Mouse (Mus musculus): ENCODE results near the gene Insm2. TPM values are rescaled to one million over a fixed set of nuclear protein-coding genes. Genes with fewer than 3 reads are reported as not detected.

Insm2 gene
- polyA plus RNA-seq, 1 experiment = not detected

DNA sequence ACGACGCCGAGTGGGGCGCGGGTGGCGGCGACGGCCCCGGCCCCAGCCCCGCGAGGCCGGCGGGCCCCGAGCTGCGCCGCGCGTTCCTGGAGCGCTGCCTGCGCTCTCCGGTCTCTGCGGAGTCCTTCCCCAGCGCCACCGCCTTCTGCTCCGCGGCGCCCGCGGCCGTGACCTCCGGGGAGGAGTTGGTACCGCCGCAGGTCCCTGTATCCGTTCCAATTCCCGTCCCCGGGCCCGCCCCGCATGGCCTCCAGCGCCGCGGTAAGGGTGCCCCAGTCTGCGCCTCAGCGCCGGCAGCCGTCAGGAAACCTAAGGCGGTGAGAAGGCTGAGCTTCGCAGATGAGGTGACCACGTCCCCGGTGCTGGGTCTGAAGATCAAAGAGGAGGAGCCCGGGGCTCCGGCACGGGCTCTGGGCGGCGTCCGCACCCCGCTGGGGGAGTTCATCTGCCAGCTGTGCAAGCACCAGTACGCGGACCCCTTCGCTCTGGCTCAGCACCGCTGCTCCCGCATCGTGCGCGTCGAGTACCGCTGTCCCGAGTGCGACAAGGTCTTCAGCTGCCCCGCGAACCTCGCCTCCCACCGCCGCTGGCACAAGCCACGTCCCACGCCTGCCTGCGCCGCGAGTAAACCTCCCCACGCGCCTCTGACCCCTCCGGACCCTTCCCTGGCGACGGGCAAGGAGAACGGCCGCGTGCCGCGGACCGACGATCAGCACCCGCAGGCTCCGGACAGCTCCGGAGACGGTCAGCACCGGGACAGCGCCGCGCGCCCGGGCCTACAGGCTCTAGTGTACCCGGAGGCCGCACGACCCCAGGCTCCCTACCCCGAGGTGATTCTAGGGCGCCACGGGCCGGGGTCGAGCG, 644 bp downstream of the Insm2 start:
- H3K27ac ChIP-seq (ENCODE audit: insufficient read depth, low read length) = no peak overlapping the region
- TF ChIP-seq POLR2A (IDR thresholded peaks at IDR 0.05; ENCODE audit: low read depth, low read length) (no peak), CTCF (IDR thresholded peaks at IDR 0.05; ENCODE audit: borderline replicate concordance, insufficient read depth, low read length) (no peak)
- H3K4me3 ChIP-seq (ENCODE audit: insufficient read depth, low read length) = no peak overlapping the region
- no peaks in the 10 kb centered on the region for H3K4me1 ChIP-seq (ENCODE audit: control insufficient read depth, insufficient read depth, low read length)

DNA sequence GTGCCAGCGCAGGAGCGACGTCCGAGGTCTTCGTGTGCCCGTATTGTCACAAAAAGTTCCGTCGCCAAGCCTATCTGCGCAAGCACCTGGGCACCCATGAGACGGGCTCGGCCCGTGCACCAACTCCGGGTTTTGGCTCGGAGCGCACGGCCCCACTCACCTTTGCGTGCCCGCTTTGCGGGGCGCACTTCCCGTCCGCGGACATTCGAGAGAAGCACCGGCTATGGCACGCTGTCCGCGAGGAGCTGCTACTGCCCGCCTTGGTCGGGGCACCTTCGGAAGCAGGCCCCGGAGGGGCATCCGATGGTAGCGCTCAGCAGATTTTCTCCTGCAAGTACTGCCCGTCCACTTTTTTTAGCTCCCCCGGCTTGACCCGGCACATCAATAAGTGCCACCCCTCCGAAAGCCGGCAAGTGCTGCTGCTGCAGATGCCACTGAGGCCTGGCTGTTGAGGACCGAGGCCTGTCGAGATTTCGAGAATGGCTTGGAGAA, 1.3 kb downstream of the Insm2 start:
- TF ChIP-seq CTCF (IDR thresholded peaks at IDR 0.05; ENCODE audit: borderline replicate concordance, insufficient read depth, low read length) = no peak
- TF ChIP-seq POLR2A (IDR thresholded peaks at IDR 0.05; ENCODE audit: low read depth, low read length) = no peak

DNA sequence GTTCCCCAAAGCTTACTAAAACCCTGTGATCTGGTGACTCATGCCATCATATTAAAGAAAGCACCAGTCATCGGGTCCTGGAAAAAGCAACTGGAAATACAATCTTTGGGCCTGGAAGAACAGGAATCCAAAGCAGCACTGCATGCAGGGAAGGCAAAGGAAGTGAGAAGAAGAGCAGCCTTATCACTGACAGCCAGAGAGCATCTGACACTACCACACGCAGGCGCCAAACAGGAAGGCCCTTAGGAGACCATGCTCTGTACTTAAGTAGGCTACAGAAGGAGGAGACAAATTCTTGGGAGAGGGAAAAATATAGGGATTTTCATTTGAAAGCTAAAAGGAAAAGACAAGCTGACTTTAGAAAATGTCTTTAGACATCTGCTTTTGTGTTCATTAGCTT, 5.2 kb downstream of the Insm2 start:
- Histone ChIP-seq H3K27ac (ENCODE audit: insufficient read depth, low read length) (no peak overlapping the region), H3K4me3 (ENCODE audit: insufficient read depth, low read length) (no peak overlapping the region), H3K4me1 (ENCODE audit: control insufficient read depth, insufficient read depth, low read length) (no peaks in the 10 kb centered on the region)
- TF ChIP-seq CTCF (IDR thresholded peaks at IDR 0.05; ENCODE audit: borderline replicate concordance, insufficient read depth, low read length) = no peak
- TF ChIP-seq POLR2A (IDR thresholded peaks at IDR 0.05; ENCODE audit: low read depth, low read length) = no peak

More for the DNA sequence above, 1.3 kb downstream of the Insm2 start:
- H3K4me1 ChIP-seq (ENCODE audit: control insufficient read depth, insufficient read depth, low read length) = no peaks in the 10 kb centered on the region
- H3K27ac ChIP-seq (ENCODE audit: insufficient read depth, low read length) = no peak overlapping the region
- no peak overlapping the region for H3K4me3 ChIP-seq (ENCODE audit: insufficient read depth, low read length)

DNA sequence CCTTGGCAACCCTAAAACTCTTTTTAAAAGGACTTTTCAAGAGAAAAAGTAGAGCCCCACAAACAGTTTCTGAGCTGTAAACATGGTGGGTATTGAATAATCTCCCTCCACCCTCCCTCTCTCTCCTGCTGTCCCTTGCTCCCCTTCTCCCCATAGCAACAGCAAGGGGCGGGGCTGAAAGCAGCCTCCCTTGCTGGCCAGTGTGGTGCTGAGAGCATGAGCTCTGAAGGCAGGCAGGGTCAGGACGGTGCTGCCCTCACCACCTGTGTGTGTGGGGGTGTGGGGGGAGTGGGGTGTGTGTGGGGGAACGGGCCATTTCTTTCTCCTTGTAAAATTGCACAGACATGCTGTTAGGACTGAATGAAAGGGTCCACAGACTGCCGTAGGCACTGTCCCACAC, 8.7 kb downstream of the Insm2 start:
- H3K27ac ChIP-seq (ENCODE audit: insufficient read depth, low read length) = no peak overlapping the region
- H3K4me1 ChIP-seq (ENCODE audit: control insufficient read depth, insufficient read depth, low read length) = no peaks in the 10 kb centered on the region
- no peak for TF ChIP-seq CTCF (IDR thresholded peaks at IDR 0.05; ENCODE audit: borderline replicate concordance, insufficient read depth, low read length)
- TF ChIP-seq POLR2A (IDR thresholded peaks at IDR 0.05; ENCODE audit: low read depth, low read length) = no peak
- H3K4me3 ChIP-seq (ENCODE audit: insufficient read depth, low read length) = no peak overlapping the region

DNA sequence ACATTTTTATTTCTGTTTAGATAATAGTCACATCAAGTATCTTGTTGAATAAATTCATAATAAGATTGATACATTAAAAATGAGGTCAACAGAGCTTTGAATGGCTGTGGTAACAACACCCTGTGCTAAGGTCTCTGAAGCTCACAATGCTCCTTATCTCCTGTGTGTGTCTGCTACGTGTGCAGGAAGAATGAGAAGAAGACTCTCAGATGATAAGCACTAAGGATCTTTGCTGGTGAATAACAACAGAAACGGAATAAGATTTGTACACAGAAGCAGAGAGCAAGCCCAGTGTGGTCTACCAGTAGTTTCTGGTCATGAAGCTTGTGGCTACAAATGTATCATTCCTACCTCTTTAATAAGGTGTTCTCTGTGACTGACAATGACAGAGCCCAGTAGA, 11.6 kb downstream of the Insm2 start:
- H3K27ac ChIP-seq (ENCODE audit: insufficient read depth, low read length) = no peak overlapping the region
- H3K4me3 ChIP-seq (ENCODE audit: insufficient read depth, low read length) = no peak overlapping the region
- TF ChIP-seq CTCF (IDR thresholded peaks at IDR 0.05; ENCODE audit: borderline replicate concordance, insufficient read depth, low read length) (no peak), POLR2A (IDR thresholded peaks at IDR 0.05; ENCODE audit: low read depth, low read length) (no peak)
- no peaks in the 10 kb centered on the region for H3K4me1 ChIP-seq (ENCODE audit: control insufficient read depth, insufficient read depth, low read length)

DNA sequence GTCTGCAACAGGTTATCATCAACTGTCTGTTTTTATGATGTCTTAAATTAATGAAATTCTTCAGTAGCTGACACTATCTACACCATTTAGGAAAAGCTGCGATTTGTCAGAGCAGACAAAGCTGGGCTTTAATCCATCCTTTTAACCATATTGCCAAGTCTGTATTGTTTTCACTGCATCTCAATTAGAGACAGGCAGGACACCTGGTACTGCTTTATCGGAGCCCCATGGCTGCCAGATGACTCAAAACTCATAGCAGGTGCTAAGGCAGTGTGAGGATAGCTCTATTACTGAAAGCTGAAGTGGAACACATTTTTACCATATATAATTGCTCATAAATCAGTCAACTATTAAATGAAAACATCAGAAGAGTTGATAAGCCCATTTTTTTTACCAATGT, 21.1 kb downstream of the Insm2 start:
- H3K27ac ChIP-seq (ENCODE audit: insufficient read depth, low read length) = no peak overlapping the region
- no peak overlapping the region for H3K4me3 ChIP-seq (ENCODE audit: insufficient read depth, low read length)
- no peak for TF ChIP-seq POLR2A (IDR thresholded peaks at IDR 0.05; ENCODE audit: low read depth, low read length)
- no peak for TF ChIP-seq CTCF (IDR thresholded peaks at IDR 0.05; ENCODE audit: borderline replicate concordance, insufficient read depth, low read length)
- no peaks in the 10 kb centered on the region for H3K4me1 ChIP-seq (ENCODE audit: control insufficient read depth, insufficient read depth, low read length)

DNA sequence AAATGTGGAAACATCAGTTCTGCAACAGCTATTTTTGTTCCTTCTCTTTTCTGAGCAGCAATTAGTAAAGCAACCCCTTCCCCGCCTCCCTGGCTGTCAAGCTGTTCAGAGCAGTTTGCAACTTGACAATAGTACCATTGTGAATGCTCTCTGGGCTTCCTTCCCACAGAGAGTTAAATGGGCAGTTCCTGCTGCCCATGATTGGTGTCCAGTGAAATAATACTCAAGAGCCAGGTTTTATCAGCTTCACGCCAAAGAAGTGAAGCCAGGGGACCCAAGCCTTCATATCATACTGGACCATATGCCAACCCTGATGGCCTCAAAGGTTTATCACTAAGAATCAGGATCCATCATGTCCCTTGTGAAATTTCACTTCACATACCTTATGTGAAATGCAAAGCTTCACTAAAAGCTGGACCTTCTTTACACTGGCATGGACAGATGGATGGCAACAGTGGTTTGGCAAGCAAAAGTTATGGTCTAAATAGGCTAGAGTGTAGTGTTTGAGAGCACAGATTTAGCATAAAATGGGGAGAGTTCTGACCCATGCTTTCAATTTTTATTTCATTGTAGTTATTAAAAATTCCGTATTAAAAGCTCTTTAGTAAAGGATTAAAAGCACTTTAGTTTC, 23.5 kb downstream of the Insm2 start:
- no peak overlapping the region for H3K4me3 ChIP-seq (ENCODE audit: insufficient read depth, low read length)
- no peak for TF ChIP-seq CTCF (IDR thresholded peaks at IDR 0.05; ENCODE audit: borderline replicate concordance, insufficient read depth, low read length)
- TF ChIP-seq POLR2A (IDR thresholded peaks at IDR 0.05; ENCODE audit: low read depth, low read length) = no peak
- H3K27ac ChIP-seq (ENCODE audit: insufficient read depth, low read length) = no peak overlapping the region
- no peaks in the 10 kb centered on the region for H3K4me1 ChIP-seq (ENCODE audit: control insufficient read depth, insufficient read depth, low read length)

DNA sequence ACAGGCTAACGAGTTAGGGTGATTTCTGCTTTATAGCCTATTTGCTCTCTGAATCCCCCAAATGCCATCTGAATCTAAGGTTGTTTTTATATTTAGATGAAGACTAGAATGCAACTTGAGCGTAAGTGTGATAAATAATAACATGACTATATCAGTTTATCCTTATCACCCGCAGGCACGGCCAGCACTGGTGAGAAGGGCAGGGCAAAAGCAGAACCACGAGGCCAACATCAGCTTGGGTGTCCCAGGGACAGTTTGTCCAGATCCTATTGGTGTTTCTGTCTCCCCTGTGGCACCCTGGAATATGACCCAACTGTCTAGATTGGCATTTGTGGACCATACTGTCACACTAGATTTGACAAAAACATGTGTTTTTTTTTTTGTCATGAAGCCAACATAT, 24.0 kb downstream of the Insm2 start:
- Histone ChIP-seq H3K4me3 (ENCODE audit: insufficient read depth, low read length) (no peak overlapping the region), H3K4me1 (ENCODE audit: control insufficient read depth, insufficient read depth, low read length) (no peaks in the 10 kb centered on the region), H3K27ac (ENCODE audit: insufficient read depth, low read length) (no peak overlapping the region)
- TF ChIP-seq POLR2A (IDR thresholded peaks at IDR 0.05; ENCODE audit: low read depth, low read length) = no peak
- no peak for TF ChIP-seq CTCF (IDR thresholded peaks at IDR 0.05; ENCODE audit: borderline replicate concordance, insufficient read depth, low read length)

DNA sequence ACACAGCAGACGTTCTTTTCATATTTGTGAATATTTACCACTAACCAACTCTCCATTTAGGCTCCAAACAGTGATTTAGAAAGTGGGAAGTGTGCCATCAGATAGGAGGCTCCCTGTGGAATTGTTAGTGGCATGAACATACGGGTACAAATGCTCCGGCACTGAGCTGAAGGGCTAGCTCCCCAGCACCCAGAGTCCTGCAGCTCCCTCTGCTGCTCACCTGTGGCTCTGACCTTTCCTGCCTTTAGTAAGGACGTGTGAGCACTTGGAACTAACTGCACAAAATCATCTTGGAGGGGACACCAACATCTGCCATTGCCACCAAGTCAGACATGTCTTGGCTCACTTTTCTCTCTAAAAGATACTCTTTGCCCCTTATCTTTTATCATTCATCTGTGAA, 27.5 kb downstream of the Insm2 start:
- H3K27ac ChIP-seq (ENCODE audit: insufficient read depth, low read length) = no peak overlapping the region
- peak; percentile 20; the same call in 1 of the 2 replicates for TF ChIP-seq CTCF (IDR thresholded peaks at IDR 0.05; ENCODE audit: borderline replicate concordance, insufficient read depth, low read length)
- TF ChIP-seq POLR2A (IDR thresholded peaks at IDR 0.05; ENCODE audit: low read depth, low read length) = no peak
- H3K4me3 ChIP-seq (ENCODE audit: insufficient read depth, low read length) = no peak overlapping the region
- no peaks in the 10 kb centered on the region for H3K4me1 ChIP-seq (ENCODE audit: control insufficient read depth, insufficient read depth, low read length)

DNA sequence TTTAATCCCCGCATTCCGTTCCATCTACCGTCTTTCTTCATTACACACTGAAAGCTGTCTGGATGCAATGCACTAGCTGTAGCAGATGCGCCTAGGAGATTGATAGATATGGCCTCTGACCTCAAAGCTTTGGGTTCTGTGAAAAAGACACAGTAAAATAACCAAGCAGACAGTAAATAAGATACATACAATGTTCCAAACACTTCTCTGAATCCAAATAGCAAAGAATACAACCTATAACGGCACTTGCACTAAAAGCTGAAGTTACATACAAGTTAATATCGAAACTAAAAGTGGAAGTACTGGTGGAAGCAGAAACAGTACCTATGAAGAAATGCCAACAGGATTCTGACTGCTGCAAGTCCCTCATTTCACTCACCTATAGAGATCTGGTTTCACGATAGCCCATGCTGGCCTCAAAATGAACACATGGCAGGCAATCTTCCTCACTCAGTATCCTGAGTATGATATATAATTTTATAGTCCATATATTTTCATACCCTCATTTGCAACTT, 48.8 kb downstream of the Insm2 start:
- no peaks in the 10 kb centered on the region for H3K4me1 ChIP-seq (ENCODE audit: control insufficient read depth, insufficient read depth, low read length)
- no peak overlapping the region for H3K27ac ChIP-seq (ENCODE audit: insufficient read depth, low read length)
- TF ChIP-seq POLR2A (IDR thresholded peaks at IDR 0.05; ENCODE audit: low read depth, low read length) (no peak), CTCF (IDR thresholded peaks at IDR 0.05; ENCODE audit: borderline replicate concordance, insufficient read depth, low read length) (no peak)
- H3K4me3 ChIP-seq (ENCODE audit: insufficient read depth, low read length) = no peak overlapping the region

Other genes starting within 250 kb of the Insm2 start
- 184 and 197 TPM in 2 replicates for gene Psma6, start 215.2 kb upstream of the Insm2 start, polyA plus RNA-seq (2011; ENCODE audit: insufficient read length, low read depth, missing spikeins)
- 40.4 and 40.8 TPM in 2 replicates for gene Nfkbia, start 106.8 kb upstream of the Insm2 start, polyA plus RNA-seq (2011; ENCODE audit: insufficient read length, low read depth, missing spikeins)
- 0.33 TPM in 1 of 2 replicates, not detected in the other for gene Aldoart2, start 34.2 kb upstream of the Insm2 start, polyA plus RNA-seq (2011; ENCODE audit: insufficient read length, low read depth, missing spikeins)
- 32.3 and 32.4 TPM in 2 replicates for gene Ralgapa1, start 221.7 kb downstream of the Insm2 start, polyA plus RNA-seq (2011; ENCODE audit: insufficient read length, low read depth, missing spikeins)
- gene Brms1l, start 236.9 kb downstream of the Insm2 start, polyA plus RNA-seq (2011; ENCODE audit: insufficient read length, low read depth, missing spikeins) = 42.9 and 55.8 TPM in 2 replicates